25 mouse cellular contexts compared by ENCODE assay signal in genomic region chr9:63875193-63875592, GRCm38 (mm10).
DNase-seq lines count a peak whose midpoint lies in the region; ATAC-seq and TF ChIP-seq lines count a peak whose summit lies in the region.
"Had no signal": no experiment of that assay in that cellular context is flagged by ENCODE, and none has a peak within 500 bp of the region (broad histone marks: within the 10 kb centered on the region; RNA-seq: fewer than 3 reads in every experiment).

No protein-coding gene starts in this region.

- no peak for DNase-seq in heart, adult 2 months
- no peak for DNase-seq in liver, postnatal 0 days
- no peak for DNase-seq in liver
- DNase-seq in brain, embryonic 14.5 days (ENCODE audit: low read depth): no peak
- DNase-seq in cerebellum, adult 2 months: no peak
- DNase-seq: adrenal gland, postnatal 10 days; cerebellum, postnatal 10 days; kidney, adult 9 months; kidney, postnatal 36 days; layer of hippocampus, adult 9-11 months; lung, adult 18-20 months; retina, postnatal 1 day; right cerebral cortex, postnatal 25 days; spleen, adult 18-20 months; thymus, postnatal 36 days had no signal

- TF ChIP-seq EP300 in heart, adult 2 months (IDR thresholded peaks at IDR 0.05; ENCODE audit: insufficient read depth, low read depth, low read length): no peak
- TF ChIP-seq EP300 in liver, postnatal 0 days (IDR thresholded peaks at IDR 0.05; ENCODE audit: low read depth): no peak
- no peak for TF ChIP-seq EP300 in ES-Bruce4 (IDR thresholded peaks at IDR 0.05; ENCODE audit: insufficient read depth, low read depth, low read length)

- no peaks in the 10 kb centered on the region for H3K36me3 ChIP-seq in heart, adult 2 months (ENCODE audit: control insufficient read depth, insufficient read depth, low read length)
- no peaks in the 10 kb centered on the region for H3K36me3 ChIP-seq in heart, embryonic 12.5 days
- no peaks in the 10 kb centered on the region for H3K36me3 ChIP-seq in liver, postnatal 0 days (replicated peaks; ENCODE audit: insufficient read depth, low read length)
- no peaks in the 10 kb centered on the region for H3K36me3 ChIP-seq in ES-Bruce4 (ENCODE audit: control insufficient read depth, insufficient read depth, low read length, poor library complexity, severe bottlenecking)
- H3K36me3 ChIP-seq: embryonic facial prominence, embryonic 12.5 days; G1E; heart, embryonic 10.5 days; limb, embryonic 13.5 days; midbrain, embryonic 13.5 days; neural tube, embryonic 12.5 days had no signal

- TF ChIP-seq POLR2A in heart, adult 2 months (IDR thresholded peaks at IDR 0.05; ENCODE audit: insufficient read depth, low read depth, low read length): no peak
- no peak for TF ChIP-seq POLR2A in ES-Bruce4 (IDR thresholded peaks at IDR 0.05; ENCODE audit: insufficient read depth, low read length)
- no peak for TF ChIP-seq POLR2A in brain, embryonic 14.5 days (IDR thresholded peaks at IDR 0.05; ENCODE audit: borderline replicate concordance, extremely low read depth, insufficient read depth, insufficient read length, poor library complexity, severe bottlenecking)
- no peak for TF ChIP-seq POLR2A in cerebellum, adult 2 months (IDR thresholded peaks at IDR 0.05; ENCODE audit: borderline replicate concordance, insufficient read depth, low read length)

- ATAC-seq in heart, embryonic 12.5 days (ENCODE audit: insufficient number of reproducible peaks, low FRiP score): no peak
- ATAC-seq in liver, postnatal 0 days: no peak
- ATAC-seq: hindbrain, embryonic 16.5 days; intestine, embryonic 16.5 days; midbrain, embryonic 13.5 days had no signal

- H3K4me3 ChIP-seq in heart, adult 2 months: no peak overlapping the region
- H3K4me3 ChIP-seq in heart, embryonic 12.5 days: no peak overlapping the region
- no peak overlapping the region for H3K4me3 ChIP-seq in liver, postnatal 0 days (ENCODE audit: low read depth, low read length)
- H3K4me3 ChIP-seq in ES-Bruce4 (ENCODE audit: low read depth, low read length): no peak overlapping the region
- H3K4me3 ChIP-seq in cerebellum, adult 2 months (replicated peaks; ENCODE audit: insufficient read depth, low read depth, low read length): no peak overlapping the region
- H3K4me3 ChIP-seq: embryonic facial prominence, embryonic 12.5 days; heart, embryonic 10.5 days; limb, embryonic 13.5 days; midbrain, embryonic 13.5 days; neural tube, embryonic 12.5 days had no signal

- H3K4me2 ChIP-seq in heart, embryonic 12.5 days: no peak overlapping the region
- no peak overlapping the region for H3K4me2 ChIP-seq in liver, postnatal 0 days (ENCODE audit: low read depth, low read length)
- H3K4me2 ChIP-seq: embryonic facial prominence, embryonic 12.5 days; midbrain, embryonic 13.5 days; neural tube, embryonic 12.5 days had no signal

- H3K27me3 ChIP-seq in heart, adult 2 months (ENCODE audit: control insufficient read depth, insufficient read depth, low read length): no peaks in the 10 kb centered on the region
- no peaks in the 10 kb centered on the region for H3K27me3 ChIP-seq in heart, embryonic 12.5 days (replicated peaks)
- H3K27me3 ChIP-seq in liver, postnatal 0 days (ENCODE audit: insufficient read depth, low read length): no peaks in the 10 kb centered on the region
- H3K27me3 ChIP-seq in ES-Bruce4 (ENCODE audit: control insufficient read depth, insufficient read depth, low read length, poor library complexity, severe bottlenecking): no peaks in the 10 kb centered on the region
- no peaks in the 10 kb centered on the region; the same call in 1 of the 2 replicates for H3K27me3 ChIP-seq in cerebellum, adult 2 months (ENCODE audit: control insufficient read depth, insufficient read depth, low read length)
- H3K27me3 ChIP-seq: embryonic facial prominence, embryonic 12.5 days; midbrain, embryonic 13.5 days had no signal

- intact Hi-C loops in heart, adult 2 months (cut with DNase I): no loop called here

- no peak overlapping the region for H3K9ac ChIP-seq in heart, adult 2 months (ENCODE audit: low read depth, low read length)
- no peak overlapping the region for H3K9ac ChIP-seq in heart, embryonic 12.5 days
- no peak overlapping the region for H3K9ac ChIP-seq in liver, postnatal 0 days (replicated peaks)
- no peak overlapping the region for H3K9ac ChIP-seq in ES-Bruce4 (ENCODE audit: low read depth, poor library complexity, severe bottlenecking)
- H3K9ac ChIP-seq: embryonic facial prominence, embryonic 12.5 days; limb, embryonic 13.5 days; midbrain, embryonic 13.5 days; neural tube, embryonic 12.5 days had no signal

- H3K27ac ChIP-seq in heart, adult 2 months: no peak overlapping the region
- no peak overlapping the region for H3K27ac ChIP-seq in heart, embryonic 12.5 days (ENCODE audit: poor library complexity, severe bottlenecking)
- H3K27ac ChIP-seq in liver, postnatal 0 days (ENCODE audit: low read depth): no peak overlapping the region
- H3K27ac ChIP-seq in ES-Bruce4 (ENCODE audit: insufficient read depth, low read length): no peak overlapping the region
- H3K27ac ChIP-seq in cerebellum, adult 2 months (ENCODE audit: insufficient read depth, low read length): no peak overlapping the region
- H3K27ac ChIP-seq: embryonic facial prominence, embryonic 12.5 days; limb, embryonic 13.5 days; midbrain, embryonic 13.5 days; neural tube, embryonic 12.5 days had no signal

- H3K4me1 ChIP-seq in heart, adult 2 months (ENCODE audit: control insufficient read depth, insufficient read depth, low read length): no peaks in the 10 kb centered on the region
- H3K4me1 ChIP-seq in heart, embryonic 12.5 days (replicated peaks): peaks cover 34% of the 10 kb centered on the region
- peaks cover 6% of the 10 kb centered on the region; the same call in 1 of the 2 replicates for H3K4me1 ChIP-seq in liver, postnatal 0 days (ENCODE audit: insufficient read depth)
- H3K4me1 ChIP-seq in ES-Bruce4 (ENCODE audit: control insufficient read depth, insufficient read depth, low read length): peaks cover 8% of the 10 kb centered on the region
- no peaks in the 10 kb centered on the region for H3K4me1 ChIP-seq in cerebellum, adult 2 months (ENCODE audit: control insufficient read depth, insufficient read depth, low read length)

- peak; percentile 18; the same call in 1 of the 2 replicates for TF ChIP-seq CTCF in heart, adult 2 months (IDR thresholded peaks at IDR 0.05)
- TF ChIP-seq CTCF in liver, postnatal 0 days (IDR thresholded peaks at IDR 0.05; ENCODE audit: low read depth): peak; percentile 18
- TF ChIP-seq CTCF in ES-Bruce4 (IDR thresholded peaks at IDR 0.05; ENCODE audit: low read depth, low read length): peak; percentile 62
- TF ChIP-seq CTCF in brain, embryonic 14.5 days (IDR thresholded peaks at IDR 0.05; ENCODE audit: borderline replicate concordance, extremely low read depth, insufficient read depth, insufficient read length): peak; percentile 23; the same call in 1 of the 2 replicates
- TF ChIP-seq CTCF in cerebellum, adult 2 months (IDR thresholded peaks at IDR 0.05; ENCODE audit: borderline replicate concordance, insufficient read depth, low read depth, low read length): no peak

- no peaks in the 10 kb centered on the region for H3K79me2 ChIP-seq in heart, adult 2 months (replicated peaks; ENCODE audit: control insufficient read depth, insufficient read depth, low read length)

- peaks cover 5% of the 10 kb centered on the region for H3K9me3 ChIP-seq in heart, embryonic 12.5 days (replicated peaks)
- peaks cover under 1% of the 10 kb centered on the region; the same call in 1 of the 2 replicates for H3K9me3 ChIP-seq in liver, postnatal 0 days (ENCODE audit: low read length)
- no peaks in the 10 kb centered on the region for H3K9me3 ChIP-seq in ES-Bruce4 (replicated peaks; ENCODE audit: control insufficient read depth, insufficient read depth, low read length, poor library complexity, severe bottlenecking)
- H3K9me3 ChIP-seq: embryonic facial prominence, embryonic 12.5 days; G1E had no signal

- WGBS in heart, adult 2 months: 93% methylated on average over 5 of the region's 5 CpGs
- 84% methylated on average over 5 of the region's 5 CpGs for WGBS in heart, embryonic 12.5 days
- 84% methylated on average over 5 of the region's 5 CpGs for WGBS in liver, postnatal 0 days (ENCODE audit: insufficient replicate concordance)
- WGBS in cerebellum, adult 2 months: 91% methylated on average over 5 of the region's 5 CpGs
